Mouse (Mus musculus) cerebellum, adult (tissue): ENCODE measurements around the gene Carm1.
"Not testable (repeated sequence)": the region's sequence is repeated elsewhere in the genome, so short reads cannot be mapped to it uniquely, and the experiment has no call there.

Source experiments
- ATAC-seq: cut with Nextera tagmentation; 2 replicates; pipeline ENCODE4 v1.9.2; 2017; ENCODE audit warnings: mild to moderate bottlenecking, moderate library complexity, mixed read lengths; ENCODE audit not compliant: insufficient number of reproducible peaks, low FRiP score, low TSS enrichment

Carm1 gene

GRCm38 (mm10) chr9:21574012-21574801, 27.5 kb downstream of the Carm1 start:
- no peak for ATAC-seq

- ATAC-seq = no peak
Measured at GRCm38 (mm10) chr9:21575253-21575652, 28.6 kb downstream of the Carm1 start.

GRCm38 (mm10) chr9:21576286-21576685, 29.6 kb downstream of the Carm1 start:
- no peak for ATAC-seq

- ATAC-seq = no peak
Measured at GRCm38 (mm10) chr9:21578226-21578625, 31.5 kb downstream of the Carm1 start.

- no peak for ATAC-seq
Measured at GRCm38 (mm10) chr9:21585401-21585800, 38.7 kb downstream of the Carm1 start.

- no peak for ATAC-seq
Measured at GRCm38 (mm10) chr9:21587678-21588349, 41.1 kb downstream of the Carm1 start.

GRCm38 (mm10) chr9:21588350-21588749, 41.7 kb downstream of the Carm1 start:
- ATAC-seq = no peak

- no peak for ATAC-seq
Measured at GRCm38 (mm10) chr9:21589538-21589937, 42.8 kb downstream of the Carm1 start.

- no peak for ATAC-seq
Measured at GRCm38 (mm10) chr9:21591127-21591830, 44.6 kb downstream of the Carm1 start.

- ATAC-seq = peak; percentile 43
Measured at GRCm38 (mm10) chr9:21591831-21592702, 45.4 kb downstream of the Carm1 start.

- ATAC-seq = peak; percentile 79
Measured at GRCm38 (mm10) chr9:21592703-21593121, 46.0 kb downstream of the Carm1 start, which contains the start of the genes Timm29 and Yipf2. Gene Timm29, plus strand, starts transcription at chr9:21592722. Gene Yipf2, minus strand, starts transcription at chr9:21592828.

- no peak; the same call in none of the 2 replicates for ATAC-seq
Measured at GRCm38 (mm10) chr9:21593122-21593721, 46.5 kb downstream of the Carm1 start.

- ATAC-seq = not testable (repeated sequence)
Measured at GRCm38 (mm10) chr9:21594350-21594749, 47.7 kb downstream of the Carm1 start.

GRCm38 (mm10) chr9:21594838-21595237, 48.1 kb downstream of the Carm1 start:
- no peak for ATAC-seq

GRCm38 (mm10) chr9:21598198-21598597, 51.5 kb downstream of the Carm1 start:
- ATAC-seq = no peak

GRCm38 (mm10) chr9:21600186-21600585, 53.5 kb downstream of the Carm1 start:
- no peak for ATAC-seq

GRCm38 (mm10) chr9:21601073-21601472, 54.4 kb downstream of the Carm1 start:
- ATAC-seq = no peak

GRCm38 (mm10) chr9:21601722-21602399, 55.2 kb downstream of the Carm1 start:
- ATAC-seq = peak; percentile 72; the same call in 1 of the 2 replicates

- no peak for ATAC-seq
Measured at GRCm38 (mm10) chr9:21604119-21604518, 57.4 kb downstream of the Carm1 start.
